In genomic region chr17:28233091-28233731, GRCm38 (mm10) we compare ENCODE assay signal across 7 mouse cellular contexts. TPM values are rescaled to one million over a fixed set of nuclear protein-coding genes. Genes with fewer than 3 reads are reported as not detected.
DNase-seq lines count a peak whose midpoint lies in the region; ATAC-seq lines count a peak whose summit lies in the region.

No protein-coding gene starts in this region.

- H3K4me3 ChIP-seq in embryonic facial prominence, embryonic 10.5 days: peak overlapping the region; percentile 87
- peak overlapping the region; percentile 81 for H3K4me3 ChIP-seq in limb, embryonic 13.5 days
- peak overlapping the region; percentile 69 for H3K4me3 ChIP-seq in midbrain, embryonic 14.5 days (replicated peaks; ENCODE audit: low read depth, low read length)

- H3K27me3 ChIP-seq in embryonic facial prominence, embryonic 10.5 days (replicated peaks; ENCODE audit: low read depth, poor library complexity, severe bottlenecking): peaks cover 10% of the 10 kb centered on the region
- H3K27me3 ChIP-seq in limb, embryonic 13.5 days: no peaks in the 10 kb centered on the region
- H3K27me3 ChIP-seq in midbrain, embryonic 14.5 days (ENCODE audit: control insufficient read depth, insufficient read depth, low read length): no peaks in the 10 kb centered on the region

- peak overlapping the region; percentile 77 for H3K4me2 ChIP-seq in limb, embryonic 13.5 days (replicated peaks)
- peak overlapping the region; percentile 92 for H3K4me2 ChIP-seq in midbrain, embryonic 14.5 days (ENCODE audit: low read length)

- H3K36me3 ChIP-seq in embryonic facial prominence, embryonic 10.5 days (replicated peaks): peaks cover 14% of the 10 kb centered on the region
- H3K36me3 ChIP-seq in limb, embryonic 13.5 days: peaks cover 28% of the 10 kb centered on the region
- no peaks in the 10 kb centered on the region for H3K36me3 ChIP-seq in midbrain, embryonic 14.5 days (ENCODE audit: control insufficient read depth, insufficient read depth, low read length)

- H3K4me1 ChIP-seq in embryonic facial prominence, embryonic 10.5 days: peaks cover 29% of the 10 kb centered on the region
- H3K4me1 ChIP-seq in limb, embryonic 13.5 days: peaks cover 42% of the 10 kb centered on the region
- peaks cover 7% of the 10 kb centered on the region; the same call in 1 of the 2 replicates for H3K4me1 ChIP-seq in midbrain, embryonic 14.5 days (ENCODE audit: control insufficient read depth, insufficient read depth, low read length)

- H3K27ac ChIP-seq in embryonic facial prominence, embryonic 10.5 days (replicated peaks): peak overlapping the region; percentile 89
- peak overlapping the region; percentile 91; the same call in 1 of the 2 replicates for H3K27ac ChIP-seq in limb, embryonic 13.5 days
- H3K27ac ChIP-seq in midbrain, embryonic 14.5 days (replicated peaks; ENCODE audit: low read depth, low read length): peak overlapping the region; percentile 70

- no peaks in the 10 kb centered on the region for H3K9me3 ChIP-seq in embryonic facial prominence, embryonic 10.5 days
- no peaks in the 10 kb centered on the region for H3K9me3 ChIP-seq in limb, embryonic 13.5 days
- no peaks in the 10 kb centered on the region for H3K9me3 ChIP-seq in midbrain, embryonic 14.5 days (ENCODE audit: control insufficient read depth, low read length)

- 8% methylated on average over 17 of the region's 17 CpGs for WGBS in embryonic facial prominence, embryonic 10.5 days
- 4% methylated on average over 16 of the region's 17 CpGs for WGBS in limb, embryonic 13.5 days
- WGBS in midbrain, embryonic 14.5 days: 6% methylated on average over 17 of the region's 17 CpGs

- intact Hi-C loops in heart, postnatal 36 days (cut with DNase I): no loop called here

- ATAC-seq in limb, embryonic 13.5 days (ENCODE audit: low FRiP score, low read depth): no peak
- ATAC-seq in midbrain, embryonic 14.5 days (ENCODE audit: low FRiP score, low TSS enrichment): peak; percentile 32

- peak overlapping the region; percentile 97 for H3K9ac ChIP-seq in limb, embryonic 13.5 days
- H3K9ac ChIP-seq in midbrain, embryonic 14.5 days (replicated peaks; ENCODE audit: low read length): peak overlapping the region; percentile 75

- DNase-seq in 3134 (ENCODE audit: extremely low read depth, insufficient read length, low spot score) (peak; percentile 38), A20 (ENCODE audit: low read depth, low spot score) (peak; percentile 71)
- DNase-seq in embryonic facial prominence, embryonic 10.5 days (ENCODE audit: low spot score): no peak
- peak; percentile 43 to 59 for DNase-seq in heart, postnatal 36 days
- no peak for DNase-seq in midbrain, embryonic 14.5 days
- no peak for DNase-seq in right cerebral cortex, postnatal 25 days

RNA-seq across cellular contexts. Expression of gene Ppard, which starts 0.7 kb away (rescaled TPM):
- 1.4 and 1.9 TPM in 2 replicates for polyA plus RNA-seq in embryonic facial prominence, embryonic 10.5 days (2016; fragmentation: Nextera tagmentation; extraction: Ambion mirVana)
- 10 to 100 TPM; 33.3 to 40.1 TPM for total RNA-seq in heart, postnatal 36 days (2021)
- polyA plus RNA-seq in limb, embryonic 13.5 days (2015; fragmentation: Nextera tagmentation; extraction: Ambion mirVana): 3.0 and 3.4 TPM in 2 replicates
- polyA plus RNA-seq in midbrain, embryonic 14.5 days (2014; fragmentation: Nextera tagmentation; extraction: Ambion mirVana): 1.2 and 1.5 TPM in 2 replicates

RNA-seq across cellular contexts. Expression of gene Def6, which starts 25.6 kb away (rescaled TPM):
- 3.4 and 3.7 TPM in 2 replicates for polyA plus RNA-seq in embryonic facial prominence, embryonic 10.5 days (2016; fragmentation: Nextera tagmentation; extraction: Ambion mirVana)
- total RNA-seq in heart, postnatal 36 days (2021): 1 to 10 TPM; 3.1 to 3.2 TPM
- 10.8 and 12.1 TPM in 2 replicates for polyA plus RNA-seq in limb, embryonic 13.5 days (2015; fragmentation: Nextera tagmentation; extraction: Ambion mirVana)
- 3.2 and 3.5 TPM in 2 replicates for polyA plus RNA-seq in midbrain, embryonic 14.5 days (2014; fragmentation: Nextera tagmentation; extraction: Ambion mirVana)

RNA-seq across cellular contexts. Expression of gene Zfp523, which starts 56.3 kb away (rescaled TPM):
- polyA plus RNA-seq in embryonic facial prominence, embryonic 10.5 days (2016; fragmentation: Nextera tagmentation; extraction: Ambion mirVana): 32.8 and 35.9 TPM in 2 replicates
- total RNA-seq in heart, postnatal 36 days (2021): 10 to 100 TPM; 14.3 to 16.0 TPM
- polyA plus RNA-seq in limb, embryonic 13.5 days (2015; fragmentation: Nextera tagmentation; extraction: Ambion mirVana): 42.2 and 43.6 TPM in 2 replicates
- 41.8 and 51.9 TPM in 2 replicates for polyA plus RNA-seq in midbrain, embryonic 14.5 days (2014; fragmentation: Nextera tagmentation; extraction: Ambion mirVana)

Comparison
In these comparisons a context has a peak if more than half of its experiments do, and no peak if none do; other contexts are left out.
1. DNase-seq: peak in 3134 (single experiment), A20 (single experiment) and heart, postnatal 36 days (2 of 2); none in embryonic facial prominence, embryonic 10.5 days (single experiment), midbrain, embryonic 14.5 days (single experiment) and right cerebral cortex, postnatal 25 days (single experiment).
2. Peak in every context shown above with its lines, with median percentiles within 50 percentile points of each other: H3K27ac ChIP-seq and H3K4me3 ChIP-seq.